Mouse (Mus musculus) large intestine, adult 2 months (tissue): ENCODE measurements around the gene Cacna2d3. TPM values are rescaled to one million over a fixed set of nuclear protein-coding genes. Genes with fewer than 3 reads are reported as not detected.

Source experiments
- DNase-seq: peaks from one replicate; pipeline ENCODE4 v3.0.0-alpha.2; 2012; ENCODE audit warnings: low read depth, low spot score
- WGBS: fragments of 180-500 bp; shearing (Covaris S2); methylation state at CpG from one replicate; pipeline ENCODE4 v1.1.7; 2018; 5-methylcytosine and 5-hydroxymethylcytosine counted together
- polyA plus RNA-seq: library from polyadenylated mRNA; depleted of rRNA; stranded (reverse); fragments of >200 nt; gene quantifications from 2 replicates; pipeline ENCODE4 v1.2.3, GENCODE M21; 2012; rRNA removed

The Cacna2d3 gene
- polyA plus RNA-seq = 1.3 and 1.6 TPM in 2 replicates

GRCm38 (mm10) chr14:29721488-29722385, at the start of gene Cacna2d3:
Gene Cacna2d3, minus strand, starts transcription at chr14:29721864.
- 2% methylated on average over 94 of the region's 109 CpGs for WGBS
- DNase-seq = no peak

DNA sequence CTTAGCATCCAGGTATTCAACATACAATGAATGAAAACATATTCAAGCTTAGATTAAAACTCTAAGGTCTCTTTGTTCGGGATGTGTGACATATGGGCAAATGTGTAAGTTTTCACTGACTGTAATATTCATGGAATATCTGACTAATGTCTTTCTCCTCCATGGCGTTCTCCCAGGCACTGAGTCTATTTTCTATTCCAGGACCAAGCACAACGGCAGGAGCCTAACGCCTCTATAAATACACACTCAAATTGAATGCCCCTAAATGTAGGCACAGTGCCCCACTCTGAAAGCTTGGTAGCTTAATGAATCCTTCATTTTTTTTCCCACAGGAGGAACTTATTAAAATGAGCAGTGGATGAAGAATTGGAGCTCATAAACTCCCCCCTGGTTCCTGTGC, 47.8 kb upstream of the Cacna2d3 start:
- WGBS = 85% methylated on average over 4 of the region's 4 CpGs
- DNase-seq = no peak

GRCm38 (mm10) chr14:29752876-29753275, 31.2 kb upstream of the Cacna2d3 start:
- DNase-seq = no peak
- 68% methylated on average over 5 of the region's 5 CpGs for WGBS

DNA sequence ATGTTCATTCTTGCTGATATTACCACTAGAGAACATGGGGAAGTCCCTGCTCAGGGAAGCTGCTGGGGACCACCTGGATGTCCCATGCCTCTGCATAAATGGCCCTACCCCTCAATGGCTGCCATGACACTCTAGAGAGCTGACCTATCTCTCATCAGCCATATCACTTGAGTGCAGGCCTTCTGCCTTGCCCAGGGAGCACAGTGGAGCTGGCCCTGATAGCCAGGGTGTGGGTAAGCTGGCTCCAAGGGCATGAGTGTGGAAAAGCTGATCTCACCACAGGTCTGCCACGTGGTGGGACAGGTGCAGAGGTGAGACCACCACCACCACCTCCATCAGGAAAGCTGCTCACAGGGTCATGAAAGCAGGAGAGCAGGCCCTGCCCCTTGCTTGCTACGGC, 17.1 kb upstream of the Cacna2d3 start:
- WGBS = 51% methylated on average over 2 of the region's 2 CpGs
- no peak for DNase-seq

DNA sequence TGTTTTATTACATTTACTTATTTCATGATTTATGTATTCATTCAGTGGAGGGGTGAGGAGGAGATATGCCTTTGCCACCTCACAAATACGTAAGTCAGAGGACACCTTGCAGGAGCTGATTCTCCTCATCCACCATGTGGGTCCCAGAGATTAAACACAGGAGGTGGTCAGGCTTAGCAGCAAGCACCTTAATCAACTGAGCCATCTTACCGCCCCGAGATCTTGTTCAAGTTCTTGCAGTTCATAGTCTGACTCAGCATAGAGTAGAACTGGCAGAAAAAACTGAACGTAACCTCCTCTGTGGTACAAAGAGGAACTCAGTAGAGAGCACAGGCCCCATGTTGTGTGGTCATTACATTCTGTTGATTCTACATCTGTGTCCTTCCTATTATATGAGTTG, 8.6 kb upstream of the Cacna2d3 start:
- 82% methylated on average over 4 of the region's 4 CpGs for WGBS
- no peak for DNase-seq

DNA sequence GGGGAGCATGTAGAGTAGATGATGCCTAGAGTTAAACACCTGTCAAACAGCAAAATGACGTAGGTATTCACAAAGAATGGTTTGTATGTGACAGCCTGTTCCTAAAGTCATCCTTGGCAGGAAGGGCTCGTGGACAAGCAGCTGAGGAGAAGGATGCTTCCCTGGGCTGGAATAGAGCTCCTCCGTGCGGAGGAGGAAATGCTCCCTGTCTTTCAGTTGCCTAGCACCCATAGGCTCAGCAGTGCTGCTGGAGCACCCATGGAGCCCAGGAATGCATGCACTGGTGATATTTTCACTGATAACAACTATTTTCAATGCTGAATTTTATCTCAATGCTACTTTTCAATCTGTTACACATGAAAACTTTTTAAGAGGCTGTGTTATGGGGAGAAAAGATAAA, 7.3 kb upstream of the Cacna2d3 start:
- WGBS = 66% methylated on average over 4 of the region's 4 CpGs
- no peak for DNase-seq

GRCm38 (mm10) chr14:29727596-29727995, 5.9 kb upstream of the Cacna2d3 start:
- 77% methylated on average over 9 of the region's 9 CpGs for WGBS
- no peak for DNase-seq

DNA sequence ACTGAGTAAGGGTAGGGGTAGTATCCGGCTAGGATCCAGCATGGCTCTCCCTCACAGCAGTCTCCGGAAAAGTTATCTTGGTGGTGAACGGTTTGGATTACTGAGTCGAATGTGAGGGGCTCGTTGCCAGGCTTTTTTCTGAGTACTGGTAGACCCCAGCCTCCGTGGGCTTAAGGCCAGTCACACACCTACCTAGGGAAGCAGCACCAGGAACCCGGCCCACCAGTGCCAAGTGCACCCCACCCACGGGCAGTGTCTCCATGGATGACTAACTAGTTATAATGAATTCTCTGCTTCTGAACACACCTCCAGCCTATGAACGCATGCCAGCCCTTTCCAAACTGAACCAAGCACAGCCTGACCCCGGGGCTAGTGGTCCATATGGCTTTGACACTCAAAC, 1.6 kb upstream of the Cacna2d3 start:
- WGBS = 9% methylated on average over 10 of the region's 10 CpGs
- DNase-seq = no peak

DNA sequence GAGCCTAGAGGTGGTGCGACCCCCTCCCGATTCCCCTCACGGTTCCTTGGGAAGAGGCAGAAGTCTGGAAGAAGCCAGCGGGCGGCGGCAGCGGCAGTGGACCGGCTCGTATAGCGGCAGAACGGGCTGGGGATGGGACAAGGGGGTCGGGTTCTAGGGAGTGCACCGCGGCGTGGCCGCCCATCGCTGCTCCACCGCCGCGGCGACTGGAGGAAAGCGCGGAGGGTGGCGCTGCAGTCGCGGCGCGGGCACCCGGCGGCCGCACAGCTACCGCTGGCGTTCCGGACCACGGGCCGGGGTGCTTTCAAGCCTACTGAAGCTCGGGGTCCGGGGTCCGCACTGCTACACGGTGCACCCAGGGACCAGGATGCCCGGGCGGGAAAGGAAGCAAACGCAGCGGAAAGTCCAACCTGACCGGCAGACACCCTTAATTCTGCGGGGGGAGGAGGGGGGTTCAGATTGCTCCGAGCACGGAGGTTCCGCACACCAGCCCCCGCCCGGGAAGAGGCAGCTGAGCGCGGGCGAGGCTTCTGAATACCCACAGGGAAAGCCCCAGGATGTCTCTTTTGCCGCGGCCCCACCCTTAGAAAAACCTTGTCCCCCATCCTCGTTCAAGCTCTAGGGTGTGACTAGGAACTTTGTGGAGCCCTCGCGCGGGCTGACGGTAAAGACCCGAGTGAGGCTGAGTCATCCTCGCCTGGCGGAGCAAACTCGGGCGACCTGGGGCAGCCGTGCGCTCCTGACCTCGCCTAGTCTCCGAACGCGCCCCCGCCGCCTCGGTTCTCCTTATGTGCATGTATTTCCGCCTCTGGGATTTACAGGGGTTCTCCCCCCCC, 940 bp upstream of the Cacna2d3 start:
- DNase-seq = no peak
- 2% methylated on average over 76 of the region's 76 CpGs for WGBS

- no peak for DNase-seq
- WGBS = 6% methylated on average over 11 of the region's 11 CpGs
Observed at GRCm38 (mm10) chr14:29721131-29721487, 555 bp downstream of the Cacna2d3 start.

DNA sequence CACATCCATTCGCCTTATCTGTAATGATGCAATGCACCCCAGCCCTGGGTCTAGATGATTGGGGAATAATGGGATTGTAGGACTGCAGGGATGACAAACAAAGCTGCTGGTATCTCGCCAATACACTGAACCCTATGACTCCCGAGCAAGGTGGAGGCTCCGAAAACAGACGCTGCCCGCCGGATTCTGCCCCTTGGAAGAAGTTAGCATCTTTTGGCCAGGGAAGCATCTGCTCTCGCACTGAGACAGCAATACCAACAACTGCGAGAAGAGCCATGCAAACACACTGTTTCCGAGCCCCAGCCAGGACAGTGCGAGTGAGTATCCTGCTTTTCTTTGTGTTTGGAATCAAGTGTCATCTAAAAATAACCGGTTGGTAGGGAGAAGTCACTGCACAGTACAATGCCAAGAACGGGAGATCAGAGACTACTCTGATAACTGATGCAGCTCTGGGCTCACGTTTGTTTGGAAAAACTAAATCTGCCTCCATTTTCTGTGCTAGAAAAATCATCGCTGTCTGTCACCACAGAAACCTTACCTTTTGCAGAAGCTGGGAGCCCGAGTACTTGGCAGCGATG, 1.2 kb downstream of the Cacna2d3 start:
- 5% methylated on average over 17 of the region's 17 CpGs for WGBS
- DNase-seq = no peak

- 74% methylated on average over 3 of the region's 3 CpGs for WGBS
- DNase-seq = no peak
Observed at GRCm38 (mm10) chr14:29712621-29713020, 9.0 kb downstream of the Cacna2d3 start.

- 42% methylated on average over 18 of the region's 18 CpGs for WGBS
- DNase-seq = no peak
Observed at GRCm38 (mm10) chr14:29707561-29708335, 13.9 kb downstream of the Cacna2d3 start.

GRCm38 (mm10) chr14:29702762-29703161, 18.9 kb downstream of the Cacna2d3 start:
- no peak for DNase-seq

DNA sequence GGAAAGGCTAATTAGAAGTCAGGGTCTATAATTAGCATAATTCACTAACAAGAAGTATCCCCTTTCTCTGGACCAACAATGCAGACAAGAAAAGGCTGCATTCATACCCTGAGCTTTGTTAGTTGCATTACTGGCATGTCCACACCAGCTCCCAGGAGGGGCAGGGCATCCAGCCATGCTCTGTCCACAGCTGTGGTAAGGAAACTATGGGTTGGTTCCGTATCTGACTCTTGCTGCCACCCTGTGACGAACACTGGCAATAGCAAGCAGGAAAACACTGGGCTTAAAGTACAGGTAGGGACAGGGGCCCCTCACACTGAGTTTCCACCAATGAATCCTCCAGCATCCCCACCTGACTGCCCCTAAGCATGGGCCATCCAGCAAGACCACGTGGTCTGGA, 25.5 kb downstream of the Cacna2d3 start:
- DNase-seq = no peak
- 4% methylated on average over 3 of the region's 3 CpGs for WGBS

More at GRCm38 (mm10) chr14:29702762-29703161, 18.9 kb downstream of the Cacna2d3 start:
- 27% methylated on average over 5 of the region's 5 CpGs for WGBS

DNA sequence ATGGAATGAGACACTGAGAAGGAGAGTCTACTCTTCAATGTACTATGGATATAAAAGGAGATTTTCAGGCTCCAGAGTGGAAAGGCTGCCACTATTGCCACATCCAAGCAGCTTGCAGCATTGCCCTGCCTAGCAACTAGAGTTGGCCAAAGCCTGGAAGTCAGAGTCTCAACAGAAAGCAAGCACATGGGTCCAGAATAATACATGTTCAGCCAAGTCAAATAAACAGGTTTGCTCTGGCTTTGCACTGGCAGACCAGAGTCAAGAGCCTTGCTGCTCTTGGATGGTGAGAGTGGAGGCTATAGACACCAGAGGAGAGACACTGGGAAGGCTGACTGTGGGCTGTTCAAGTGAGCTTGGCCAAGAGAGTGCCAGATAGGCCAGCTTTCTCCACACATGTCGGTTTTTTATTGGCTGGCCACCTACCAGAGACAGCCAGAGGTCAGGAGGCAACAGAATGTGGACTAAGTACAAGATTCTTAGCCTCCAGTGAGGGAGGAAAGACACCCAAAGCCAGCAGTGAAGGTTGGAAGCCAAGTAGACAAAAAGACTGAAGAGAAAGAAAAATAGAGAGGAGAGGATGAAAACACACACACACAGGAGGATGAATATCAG, 49.1 kb downstream of the Cacna2d3 start:
- 8% methylated on average over 1 of the region's 1 CpGs for WGBS

GRCm38 (mm10) chr14:29669826-29670225, 51.8 kb downstream of the Cacna2d3 start:
- DNase-seq = no peak
- WGBS = 75% methylated on average over 5 of the region's 5 CpGs

More for the DNA sequence above, 49.1 kb downstream of the Cacna2d3 start:
- no peak for DNase-seq

DNA sequence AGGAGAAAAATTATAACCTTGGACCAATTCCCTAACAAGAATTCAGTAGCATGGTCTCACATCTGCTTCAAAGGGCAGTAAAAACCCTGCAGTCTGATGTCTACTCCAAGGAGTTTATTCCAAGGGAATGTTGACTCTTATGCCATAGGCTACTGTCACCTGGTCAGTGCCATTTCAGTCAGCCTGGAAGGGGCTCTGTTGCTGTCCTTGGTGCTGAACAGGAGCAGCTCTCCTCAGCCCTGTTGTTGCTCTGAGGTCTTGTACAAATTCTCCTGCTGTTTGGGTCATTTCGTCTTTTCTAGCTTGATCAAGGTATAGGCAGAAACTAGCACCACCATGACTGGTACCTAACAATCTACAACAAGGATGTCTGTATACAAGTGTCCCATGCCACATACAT, 64.7 kb downstream of the Cacna2d3 start:
- no peak for DNase-seq
- WGBS = 30% methylated on average over 1 of the region's 1 CpGs

- DNase-seq = no peak
- 76% methylated on average over 5 of the region's 5 CpGs for WGBS
Observed at GRCm38 (mm10) chr14:29650591-29650990, 71.1 kb downstream of the Cacna2d3 start.
